Mouse (Mus musculus): ENCODE data around the gene Nf2.

- no peak for TF ChIP-seq POLR2A (IDR thresholded peaks at IDR 0.05; ENCODE audit: control insufficient read depth, extremely low read depth, insufficient read depth, low read length, poor library complexity)
- no peak for TF ChIP-seq CTCF (IDR thresholded peaks at IDR 0.05; ENCODE audit: borderline replicate concordance, control insufficient read depth, extremely low read depth, insufficient read depth, low read length, poor library complexity)
These were observed 21.4 kb downstream of the Nf2 start for GRCm38 (mm10) chr11:4827916-4828315.

Data from thymus, adult 2 months (tissue).